Mouse (Mus musculus) heart, adult 10 weeks (tissue): ENCODE data around the gene Evl. TPM values are rescaled to one million over a fixed set of nuclear protein-coding genes. Genes with fewer than 3 reads are reported as not detected.

ENCODE experiments used
- polyA plus RNA-seq: library from polyadenylated mRNA; stranded (reverse); fragments of 350-450 nt; fragmentation: Illumina TruSeq; extraction: RNeasy Lipid Tissue Mini Kit (QIAGEN cat#74804); gene quantifications from one replicate; pipeline ENCODE4 v1.2.3, GENCODE M21; 2014; ENCODE audit warnings: low read depth, low replicate concordance

Gene Evl
- polyA plus RNA-seq: 25.7 TPM

DNA sequence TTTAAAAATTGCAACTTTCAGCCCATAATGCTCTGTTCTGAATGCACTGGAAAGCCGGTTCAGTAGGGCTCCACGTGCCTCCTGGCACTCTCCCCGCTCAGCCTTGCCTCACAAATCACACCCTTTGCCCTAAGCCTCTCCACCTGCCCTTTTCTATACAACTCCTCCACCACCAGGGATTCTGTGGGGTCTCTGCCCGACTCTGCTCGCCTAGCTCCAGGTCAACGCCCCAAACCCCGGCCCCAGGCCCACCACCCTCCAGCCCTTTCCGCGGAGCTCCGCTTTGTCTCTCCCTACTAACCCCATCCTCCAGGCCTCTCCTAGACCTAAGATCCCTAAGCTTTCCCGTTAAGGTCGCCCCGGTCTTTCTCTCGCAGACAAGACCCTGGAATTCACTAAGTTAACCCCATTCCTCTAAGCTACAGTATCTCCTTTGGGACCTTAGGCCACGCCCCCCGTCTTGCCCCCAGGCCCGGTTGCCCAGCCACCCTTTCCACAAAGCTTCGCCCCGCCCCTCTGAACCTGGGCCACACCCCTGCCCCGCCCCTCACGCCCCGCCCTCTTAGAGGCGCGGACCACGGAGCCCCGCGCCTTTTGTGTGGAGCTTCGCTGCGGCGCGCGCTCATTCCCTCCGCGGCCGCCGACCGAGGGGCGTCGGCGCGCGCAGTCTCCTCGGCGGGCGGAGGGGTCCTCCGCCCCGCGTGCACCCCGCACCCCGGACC, at the start of gene Evl:
Evl (plus strand) TSS at position 601 of the 722 bp plus-strand sequence.

DNA sequence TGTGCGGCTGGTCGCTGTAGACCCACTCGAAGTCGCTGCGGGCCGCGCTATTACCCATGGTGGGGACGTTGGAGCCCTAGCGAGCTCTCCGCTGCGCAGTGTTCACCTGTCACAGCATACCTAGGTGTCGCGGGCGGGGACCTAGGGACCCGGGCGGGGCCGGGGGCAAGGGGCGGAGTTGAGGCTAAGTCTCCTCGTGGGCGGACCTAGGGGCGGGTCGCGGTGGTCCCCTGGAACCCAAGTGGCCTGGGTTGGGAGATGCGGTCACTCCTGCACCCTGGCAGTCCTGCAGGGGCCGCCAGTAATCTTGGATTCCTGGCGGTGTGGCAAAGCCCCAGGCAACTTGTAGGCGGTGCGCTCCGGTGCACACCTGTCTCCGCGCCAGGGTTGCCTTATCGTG, 147.7 kb downstream of the Evl start, which contains the start of gene Degs2:
Degs2 (minus strand) TSS at position 131 of the 400 bp plus-strand sequence.

Other genes with a start within 250 kb of the Evl start
- 0.99 TPM for gene Hhipl1, start 248.4 kb upstream of the Evl start, polyA plus RNA-seq
- 0.94 TPM for gene Cyp46a1, start 220.3 kb upstream of the Evl start, polyA plus RNA-seq
- 77.8 TPM for gene Eml1, start 183.8 kb upstream of the Evl start, polyA plus RNA-seq
- gene Degs2, start 147.6 kb downstream of the Evl start, polyA plus RNA-seq: 0.26 TPM
- gene Yy1, start 238.3 kb downstream of the Evl start, polyA plus RNA-seq: 27.8 TPM